Mouse (Mus musculus) adrenal gland, postnatal 36 days (tissue): ENCODE measurements around the gene Jun. TPM values are rescaled to one million over a fixed set of nuclear protein-coding genes. Genes with fewer than 3 reads are reported as not detected.

Experiments
- DNase-seq, 2 experiments: peaks; one replicate each; pipeline ENCODE4 v3.0.0; 2021; ENCODE audit warnings: mixed read lengths in 1 of 2
- total RNA-seq, 2 experiments: library from RNA; stranded (reverse); gene quantifications; 2 replicates each; pipeline ENCODE4 v1.2.3; 2021

Jun gene
- total RNA-seq, 2 experiments from 2014 or later = 145 to 309 TPM

- no peak for DNase-seq
Observed at GRCm38 (mm10) chr4:95025847-95026600, 26.0 kb downstream of the Jun start.

GRCm38 (mm10) chr4:95023350-95023953 lies 28.6 kb downstream of the Jun start:
- no peak for DNase-seq

GRCm38 (mm10) chr4:95021649-95022637 lies 30.1 kb downstream of the Jun start:
- no peak for DNase-seq

GRCm38 (mm10) chr4:95020201-95020600 lies 31.8 kb downstream of the Jun start:
- DNase-seq = no peak

GRCm38 (mm10) chr4:95018221-95018620 lies 33.8 kb downstream of the Jun start:
- no peak for DNase-seq

- no peak for DNase-seq
Observed at GRCm38 (mm10) chr4:95012706-95013105, 39.3 kb downstream of the Jun start.

GRCm38 (mm10) chr4:95012256-95012655 lies 39.8 kb downstream of the Jun start:
- no peak for DNase-seq

- DNase-seq = peak; percentile 76 to 86
Observed at GRCm38 (mm10) chr4:95008175-95009057, 43.6 kb downstream of the Jun start.

GRCm38 (mm10) chr4:95007759-95008158 lies 44.3 kb downstream of the Jun start:
- peak; percentile 4 to 13 for DNase-seq

- no peak for DNase-seq
Observed at GRCm38 (mm10) chr4:95005251-95005830, 46.7 kb downstream of the Jun start.

GRCm38 (mm10) chr4:95001043-95001775 lies 50.8 kb downstream of the Jun start:
- peak; percentile 50 to 51 for DNase-seq

- no peak for DNase-seq
Observed at GRCm38 (mm10) chr4:95000147-95000546, 51.9 kb downstream of the Jun start.

GRCm38 (mm10) chr4:94999249-94999648 lies 52.8 kb downstream of the Jun start:
- DNase-seq = peak; percentile 22 to 26

Other genes starting within 250 kb of the Jun start
- gene Eqtn, start 123.4 kb downstream of the Jun start, total RNA-seq = not detected
- 10 to 100 TPM; 21.5 to 29.8 TPM for gene Mysm1, start 73.1 kb downstream of the Jun start, total RNA-seq